Mouse (Mus musculus): ENCODE measurements around the gene Zxdb. TPM values are rescaled to one million over a fixed set of nuclear protein-coding genes. Genes with fewer than 3 reads are reported as not detected.
A peak's percentile ranks its signal among the peaks of the same experiment; 100 is the strongest.
"Not testable (repeated sequence)": the region's sequence is repeated elsewhere in the genome, so short reads cannot be mapped to it uniquely, and the experiment has no call there.

The Zxdb gene
- 1.7 and 2.3 TPM in 2 replicates for polyA plus RNA-seq (2014; fragmentation: Nextera tagmentation; extraction: Ambion mirVana)

DNA sequence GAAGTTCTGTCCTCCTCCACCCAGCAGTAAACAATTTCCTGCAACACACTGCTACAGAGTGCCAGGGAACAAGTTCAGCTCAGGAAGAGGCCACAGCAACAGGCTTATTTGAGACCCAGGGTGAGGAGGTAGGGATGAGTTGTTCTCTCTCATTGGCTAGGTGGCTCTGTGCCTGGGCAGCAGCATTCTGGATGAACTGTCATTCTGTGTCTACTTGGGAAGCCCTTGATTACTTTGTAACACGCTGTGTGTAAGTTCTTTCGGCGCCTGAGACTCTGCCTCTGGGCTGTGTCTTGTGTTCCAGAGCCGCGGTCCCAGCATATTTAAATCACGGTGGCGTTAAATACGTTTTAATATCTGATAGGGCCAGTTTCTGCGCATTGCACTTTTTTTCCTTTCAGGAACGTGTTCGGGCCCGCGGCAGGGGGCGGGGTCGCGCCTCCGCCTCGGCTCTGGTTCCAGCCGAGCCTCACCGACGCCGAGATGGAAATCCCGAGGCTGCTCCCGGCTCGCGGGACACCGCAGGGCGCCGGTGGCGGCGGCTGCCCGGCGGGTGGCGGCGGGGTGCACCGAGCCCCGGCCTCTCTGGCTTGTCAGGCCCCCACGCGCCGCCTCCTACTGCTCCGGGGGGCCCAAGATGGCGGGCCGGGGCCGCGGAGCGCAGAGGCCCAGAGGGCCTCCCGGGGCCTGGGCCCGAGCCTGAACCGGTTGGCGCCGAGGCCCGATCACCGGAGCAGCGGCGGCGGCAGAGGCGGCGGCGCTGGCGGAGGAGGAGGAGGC is at the start of gene Zxdb:
Zxdb (plus strand) TSS at position 378 of the 780 bp plus-strand sequence.
- peak within 1 kb of the TSS; percentile 18; the same call in 1 of the 2 replicates for H3K4me3 ChIP-seq (ENCODE audit: low read depth, low read length)
- not testable (repeated sequence) for H3K9me3 ChIP-seq (ENCODE audit: control insufficient read depth, low read length); H3K9ac ChIP-seq (ENCODE audit: low read length); H3K4me2 ChIP-seq (ENCODE audit: low read depth, low read length, severe bottlenecking); H3K27ac ChIP-seq (ENCODE audit: low read depth, low read length); DNase-seq (ENCODE audit: low spot score); H3K27me3 ChIP-seq (ENCODE audit: control insufficient read depth, insufficient read depth, low read length); H3K36me3 ChIP-seq (ENCODE audit: control insufficient read depth, insufficient read depth, low read length); H3K4me1 ChIP-seq (replicated peaks; ENCODE audit: control insufficient read depth, insufficient read depth, low read length)
- peak; percentile 78 for ATAC-seq (replicated peaks; ENCODE audit: low FRiP score)
- no CpG with 5 or more reads among the region's 60 CpGs for WGBS

DNA sequence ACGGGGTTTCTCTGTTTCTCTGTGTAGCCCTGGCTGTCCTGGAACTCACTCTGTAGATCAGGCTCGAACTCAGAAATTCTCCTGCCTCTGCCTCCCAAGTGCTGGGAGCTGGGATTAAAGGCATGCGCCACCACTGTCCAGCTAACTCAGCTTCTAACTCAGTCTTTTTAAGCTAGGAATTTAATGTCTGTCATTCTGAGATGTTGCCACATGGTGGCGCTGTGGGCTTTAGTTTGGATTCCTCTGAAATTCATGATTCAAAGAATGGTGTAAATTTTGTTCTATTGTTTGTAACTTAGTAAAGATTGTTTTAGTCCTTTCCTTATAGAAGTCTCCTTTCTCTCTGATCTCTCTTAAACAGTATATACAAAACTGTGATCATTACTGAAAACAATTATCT is 49.4 kb upstream of the Zxdb start:
- ATAC-seq (replicated peaks; ENCODE audit: low FRiP score) = no peak
- DNase-seq (ENCODE audit: low spot score) = peak; percentile 57
- H3K4me2 ChIP-seq (ENCODE audit: low read depth, low read length, severe bottlenecking) = no peak overlapping the region
- no peak overlapping the region for H3K4me3 ChIP-seq (ENCODE audit: low read depth, low read length)
- H3K27me3 ChIP-seq (ENCODE audit: control insufficient read depth, insufficient read depth, low read length) = no peaks in the 10 kb centered on the region
- 48% methylated on average over 4 of the region's 4 CpGs for WGBS
- no peaks in the 10 kb centered on the region for H3K36me3 ChIP-seq (ENCODE audit: control insufficient read depth, insufficient read depth, low read length)
- H3K9ac ChIP-seq (ENCODE audit: low read length) = no peak overlapping the region
- no peak overlapping the region for H3K27ac ChIP-seq (ENCODE audit: low read depth, low read length)
- no peaks in the 10 kb centered on the region for H3K9me3 ChIP-seq (ENCODE audit: control insufficient read depth, low read length)
- H3K4me1 ChIP-seq (replicated peaks; ENCODE audit: control insufficient read depth, insufficient read depth, low read length) = no peaks in the 10 kb centered on the region

DNA sequence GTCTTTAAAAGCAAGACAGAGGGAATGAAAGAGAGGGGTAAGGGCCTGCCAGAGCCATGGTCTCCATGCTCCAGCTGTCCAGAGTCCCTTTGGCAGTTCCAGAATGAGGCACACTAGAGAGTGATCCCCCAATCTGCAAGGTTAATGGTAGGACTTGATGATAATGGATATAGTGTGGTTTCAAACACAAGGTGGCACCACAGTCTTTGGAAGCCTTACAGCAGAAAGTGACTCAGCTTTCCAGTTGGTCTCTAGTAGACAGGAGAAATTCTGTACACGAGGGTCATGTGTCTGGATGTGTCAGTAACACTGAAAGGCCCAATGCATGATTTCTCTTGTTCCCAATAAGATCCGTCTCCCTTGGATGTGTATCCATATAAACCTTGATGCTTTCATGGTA is 42.8 kb upstream of the Zxdb start:
- not testable (repeated sequence) for H3K36me3 ChIP-seq (ENCODE audit: control insufficient read depth, insufficient read depth, low read length); H3K4me2 ChIP-seq (ENCODE audit: low read depth, low read length, severe bottlenecking); H3K27me3 ChIP-seq (ENCODE audit: control insufficient read depth, insufficient read depth, low read length); DNase-seq (ENCODE audit: low spot score); ATAC-seq (replicated peaks; ENCODE audit: low FRiP score); H3K27ac ChIP-seq (ENCODE audit: low read depth, low read length); H3K4me3 ChIP-seq (ENCODE audit: low read depth, low read length); H3K9ac ChIP-seq (ENCODE audit: low read length); H3K4me1 ChIP-seq (replicated peaks; ENCODE audit: control insufficient read depth, insufficient read depth, low read length); H3K9me3 ChIP-seq (ENCODE audit: control insufficient read depth, low read length)
- no CpG with 5 or more reads among the region's 2 CpGs for WGBS

DNA sequence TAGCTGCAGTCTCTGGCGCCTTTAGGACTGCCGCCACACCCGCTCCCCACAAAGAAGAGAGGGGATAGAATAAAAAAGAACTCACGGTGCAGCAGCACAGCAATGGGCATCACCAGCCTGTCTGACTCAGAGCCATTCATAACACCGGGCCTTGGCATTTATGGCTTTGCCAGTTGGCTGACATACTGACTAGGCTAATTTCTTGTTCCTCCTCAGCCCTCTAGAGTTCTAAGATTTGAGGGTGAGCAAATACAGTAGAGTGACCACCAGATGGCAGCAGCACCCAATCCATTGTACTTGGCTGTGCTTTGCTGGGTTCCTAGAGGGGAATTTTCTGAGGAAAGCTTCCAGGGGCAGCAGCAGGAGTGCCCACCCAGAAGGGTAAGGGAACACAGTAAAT is 34.8 kb upstream of the Zxdb start:
- not testable (repeated sequence) for H3K9ac ChIP-seq (ENCODE audit: low read length); H3K27ac ChIP-seq (ENCODE audit: low read depth, low read length); DNase-seq (ENCODE audit: low spot score); H3K4me1 ChIP-seq (replicated peaks; ENCODE audit: control insufficient read depth, insufficient read depth, low read length); H3K27me3 ChIP-seq (ENCODE audit: control insufficient read depth, insufficient read depth, low read length); H3K36me3 ChIP-seq (ENCODE audit: control insufficient read depth, insufficient read depth, low read length); H3K4me3 ChIP-seq (ENCODE audit: low read depth, low read length); H3K4me2 ChIP-seq (ENCODE audit: low read depth, low read length, severe bottlenecking); H3K9me3 ChIP-seq (ENCODE audit: control insufficient read depth, low read length)
- peak; percentile 58 for ATAC-seq (replicated peaks; ENCODE audit: low FRiP score)
- 83% methylated on average over 5 of the region's 5 CpGs for WGBS

DNA sequence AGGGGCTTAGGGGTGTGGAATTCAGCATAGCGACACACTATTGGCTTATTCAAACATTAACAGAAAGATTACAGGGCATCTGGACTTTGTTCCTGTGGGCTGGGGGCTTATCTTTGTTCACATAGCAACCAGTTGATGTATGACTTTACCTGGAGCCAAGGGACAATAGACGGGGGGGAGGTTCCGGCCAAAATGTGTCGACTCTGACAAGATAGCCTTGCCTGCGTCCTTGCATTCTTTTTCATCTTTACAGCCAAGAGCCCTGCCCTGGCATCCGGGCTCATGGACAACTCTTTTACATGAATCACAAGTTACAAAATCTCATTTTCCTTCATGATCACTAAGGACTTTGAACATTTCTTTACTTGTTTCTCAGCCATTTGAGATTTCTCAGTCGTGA is 17.7 kb upstream of the Zxdb start:
- not testable (repeated sequence) for H3K4me1 ChIP-seq (replicated peaks; ENCODE audit: control insufficient read depth, insufficient read depth, low read length); H3K27me3 ChIP-seq (ENCODE audit: control insufficient read depth, insufficient read depth, low read length); H3K9me3 ChIP-seq (ENCODE audit: control insufficient read depth, low read length); H3K27ac ChIP-seq (ENCODE audit: low read depth, low read length); H3K9ac ChIP-seq (ENCODE audit: low read length); H3K4me3 ChIP-seq (ENCODE audit: low read depth, low read length); H3K36me3 ChIP-seq (ENCODE audit: control insufficient read depth, insufficient read depth, low read length); ATAC-seq (replicated peaks; ENCODE audit: low FRiP score); H3K4me2 ChIP-seq (ENCODE audit: low read depth, low read length, severe bottlenecking); DNase-seq (ENCODE audit: low spot score)
- WGBS = 94% methylated on average over 6 of the region's 7 CpGs

DNA sequence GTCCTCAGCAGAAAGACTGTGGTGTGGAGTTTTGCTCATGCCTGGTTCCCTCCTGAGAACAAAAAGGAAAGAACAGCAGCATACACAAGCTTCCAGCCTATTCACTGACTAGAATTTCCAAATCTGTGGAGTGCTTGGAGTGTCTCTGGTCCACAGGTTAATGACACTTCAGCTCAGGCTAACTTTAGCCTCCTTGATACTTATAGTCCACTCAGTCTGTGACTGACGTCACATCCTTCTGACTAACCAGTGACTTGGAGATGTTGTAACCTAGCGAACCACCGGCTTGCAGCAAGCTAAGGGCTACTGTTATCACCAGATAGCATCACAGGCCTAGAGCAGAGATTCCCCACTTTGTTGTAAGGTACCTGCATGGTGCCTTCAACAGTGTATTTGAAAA is 14.6 kb upstream of the Zxdb start:
- not testable (repeated sequence) for H3K9ac ChIP-seq (ENCODE audit: low read length); H3K4me2 ChIP-seq (ENCODE audit: low read depth, low read length, severe bottlenecking); DNase-seq (ENCODE audit: low spot score); H3K4me3 ChIP-seq (ENCODE audit: low read depth, low read length); H3K27ac ChIP-seq (ENCODE audit: low read depth, low read length); H3K36me3 ChIP-seq (ENCODE audit: control insufficient read depth, insufficient read depth, low read length); ATAC-seq (replicated peaks; ENCODE audit: low FRiP score); H3K27me3 ChIP-seq (ENCODE audit: control insufficient read depth, insufficient read depth, low read length); H3K9me3 ChIP-seq (ENCODE audit: control insufficient read depth, low read length); H3K4me1 ChIP-seq (replicated peaks; ENCODE audit: control insufficient read depth, insufficient read depth, low read length)
- WGBS = no CpG with 5 or more reads among the region's 3 CpGs

DNA sequence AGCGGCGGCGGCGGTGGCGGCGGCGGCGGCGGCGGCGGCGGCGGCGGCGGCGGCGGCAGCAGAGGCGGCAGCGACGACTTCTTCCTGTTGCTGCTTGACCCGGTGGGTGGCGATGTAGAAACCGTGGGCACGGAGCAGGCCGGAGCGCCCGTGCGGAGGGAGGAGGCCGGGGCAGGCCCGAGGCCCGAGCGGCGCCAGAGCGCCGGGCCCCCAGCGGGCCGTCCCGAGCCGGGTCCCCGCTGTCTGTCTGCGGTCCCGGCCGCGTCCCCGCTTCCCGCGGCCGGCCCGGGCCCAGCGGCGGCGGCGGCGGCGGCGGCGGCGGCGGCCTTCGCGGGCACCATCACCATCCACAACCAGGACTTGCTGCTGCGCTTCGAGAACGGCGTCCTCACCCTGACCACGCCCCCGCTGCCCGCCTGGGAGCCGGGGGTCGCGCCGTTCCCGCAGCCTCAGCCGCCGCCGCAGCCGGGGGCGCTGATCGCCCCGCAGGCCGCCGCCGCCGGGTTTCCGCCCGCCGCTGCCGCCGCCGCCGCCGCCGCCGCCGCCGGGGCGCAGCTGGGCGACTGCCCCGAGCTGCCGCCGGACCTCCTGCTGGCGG is 702 bp downstream of the Zxdb start:
- not testable (repeated sequence) for H3K36me3 ChIP-seq (ENCODE audit: control insufficient read depth, insufficient read depth, low read length); H3K9me3 ChIP-seq (ENCODE audit: control insufficient read depth, low read length); H3K9ac ChIP-seq (ENCODE audit: low read length); DNase-seq (ENCODE audit: low spot score); H3K4me1 ChIP-seq (replicated peaks; ENCODE audit: control insufficient read depth, insufficient read depth, low read length); H3K27ac ChIP-seq (ENCODE audit: low read depth, low read length); H3K27me3 ChIP-seq (ENCODE audit: control insufficient read depth, insufficient read depth, low read length); H3K4me2 ChIP-seq (ENCODE audit: low read depth, low read length, severe bottlenecking)
- ATAC-seq (replicated peaks; ENCODE audit: low FRiP score) = peak; percentile 77
- WGBS = 2% methylated on average over 12 of the region's 102 CpGs
- H3K4me3 ChIP-seq (ENCODE audit: low read depth, low read length) = peak overlapping the region; percentile 18; the same call in 1 of the 2 replicates

DNA sequence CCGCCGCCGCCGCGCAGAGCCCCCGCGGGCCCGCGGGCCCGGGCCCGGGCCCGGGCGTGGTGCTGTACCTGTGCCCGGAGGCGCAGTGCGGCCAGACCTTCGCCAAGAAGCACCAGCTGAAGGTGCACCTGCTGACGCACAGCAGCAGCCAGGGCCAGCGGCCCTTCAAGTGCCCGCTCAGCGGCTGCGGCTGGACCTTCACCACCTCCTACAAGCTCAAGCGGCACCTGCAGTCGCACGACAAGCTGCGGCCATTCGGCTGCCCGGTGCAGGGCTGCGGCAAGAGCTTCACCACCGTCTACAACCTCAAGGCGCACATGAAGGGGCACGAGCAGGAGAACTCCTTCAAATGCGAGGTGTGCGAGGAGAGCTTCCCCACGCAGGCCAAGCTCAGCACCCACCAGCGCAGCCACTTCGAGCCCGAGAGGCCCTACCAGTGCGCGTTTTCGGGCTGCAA is 1.3 kb downstream of the Zxdb start:
- not testable (repeated sequence) for H3K36me3 ChIP-seq (ENCODE audit: control insufficient read depth, insufficient read depth, low read length); H3K4me2 ChIP-seq (ENCODE audit: low read depth, low read length, severe bottlenecking); DNase-seq (ENCODE audit: low spot score); H3K9me3 ChIP-seq (ENCODE audit: control insufficient read depth, low read length); H3K9ac ChIP-seq (ENCODE audit: low read length); H3K27me3 ChIP-seq (ENCODE audit: control insufficient read depth, insufficient read depth, low read length); H3K4me1 ChIP-seq (replicated peaks; ENCODE audit: control insufficient read depth, insufficient read depth, low read length); H3K27ac ChIP-seq (ENCODE audit: low read depth, low read length)
- ATAC-seq (replicated peaks; ENCODE audit: low FRiP score) = peak; percentile 38
- H3K4me3 ChIP-seq (ENCODE audit: low read depth, low read length) = peak overlapping the region; percentile 18; the same call in 1 of the 2 replicates
- no CpG with 5 or more reads among the region's 41 CpGs for WGBS

DNA sequence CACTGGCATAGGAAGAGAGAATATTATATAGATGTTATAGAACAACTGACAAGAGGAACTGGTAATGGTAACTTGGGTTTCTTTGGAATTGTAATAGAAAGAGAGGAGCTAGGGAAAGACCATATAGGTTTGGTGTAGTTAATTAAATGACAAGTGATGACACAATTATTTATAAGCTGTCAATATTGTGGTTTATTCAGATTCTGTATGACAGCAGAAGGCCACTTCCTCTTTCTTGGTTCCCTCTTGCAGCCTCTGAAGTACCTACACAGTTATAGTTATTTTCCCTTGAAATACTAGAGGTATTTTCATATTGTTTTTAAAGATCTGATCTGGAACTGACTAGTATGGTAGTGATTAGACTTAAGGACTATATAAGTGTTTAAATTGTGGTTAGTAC is 7.2 kb downstream of the Zxdb start:
- no peak for DNase-seq (ENCODE audit: low spot score)
- H3K4me1 ChIP-seq (replicated peaks; ENCODE audit: control insufficient read depth, insufficient read depth, low read length) = no peaks in the 10 kb centered on the region
- H3K36me3 ChIP-seq (ENCODE audit: control insufficient read depth, insufficient read depth, low read length) = no peaks in the 10 kb centered on the region
- no peak overlapping the region for H3K4me2 ChIP-seq (ENCODE audit: low read depth, low read length, severe bottlenecking)
- no peaks in the 10 kb centered on the region for H3K9me3 ChIP-seq (ENCODE audit: control insufficient read depth, low read length)
- H3K9ac ChIP-seq (ENCODE audit: low read length) = no peak overlapping the region
- H3K27ac ChIP-seq (ENCODE audit: low read depth, low read length) = no peak overlapping the region
- no peak for ATAC-seq (replicated peaks; ENCODE audit: low FRiP score)
- H3K4me3 ChIP-seq (ENCODE audit: low read depth, low read length) = no peak overlapping the region
- no peaks in the 10 kb centered on the region for H3K27me3 ChIP-seq (ENCODE audit: control insufficient read depth, insufficient read depth, low read length)

All from forebrain, embryonic 11.5 days (tissue).